In genomic region chr13:30259326-30259725, GRCm38 (mm10) we compare ENCODE assay signal across 14 mouse cellular contexts.
A peak's percentile ranks its signal among the peaks of the same experiment; 100 is the strongest.
DNase-seq lines count a peak whose midpoint lies in the region; ATAC-seq and TF ChIP-seq lines count a peak whose summit lies in the region.
"Had no signal": no experiment of that assay in that cellular context is flagged by ENCODE, and none has a peak within 500 bp of the region (broad histone marks: within the 10 kb centered on the region; RNA-seq: fewer than 3 reads in every experiment).

No protein-coding gene starts in this region.

- H3K27me3 ChIP-seq in kidney, postnatal 0 days (ENCODE audit: insufficient read depth, low read length) = no peaks in the 10 kb centered on the region
- H3K27me3 ChIP-seq in intestine, embryonic 16.5 days (replicated peaks; ENCODE audit: control insufficient read depth, insufficient read depth, low read length) = no peaks in the 10 kb centered on the region
- H3K27me3 ChIP-seq: hindbrain, embryonic 12.5 days; liver, embryonic 13.5 days; neural tube, embryonic 15.5 days; stomach, embryonic 15.5 days had no signal

- TF ChIP-seq CTCF in kidney, postnatal 0 days (IDR thresholded peaks at IDR 0.05; ENCODE audit: low read depth) = no peak

- 80% methylated on average over 9 of the region's 9 CpGs for WGBS in kidney, postnatal 0 days
- WGBS in intestine, embryonic 16.5 days = 89% methylated on average over 9 of the region's 9 CpGs

- no peak for DNase-seq in kidney, postnatal 0 days (ENCODE audit: low spot score)
- no peak for DNase-seq in kidney, postnatal 25 days
- DNase-seq in CD4-positive, CD25-positive, alpha-beta regulatory T cell, adult 2 months (ENCODE audit: low read depth, low spot score) = peak; percentile 56
- peak; percentile 27 for DNase-seq in T-cell, adult 2 months (ENCODE audit: low spot score)
- no peak for DNase-seq in frontal cortex, adult 2 months (ENCODE audit: extremely low spot score in 1 of 2, low spot score in 1 of 2)
- no peak for DNase-seq in left cerebral cortex, postnatal 4 days

- 0 out of 2 replicates have a peak, but pooled peaks cover 3% of the 10 kb centered on the region for H3K4me1 ChIP-seq in kidney, postnatal 0 days (replicated peaks; ENCODE audit: insufficient read depth, low read length)
- H3K4me1 ChIP-seq in intestine, embryonic 16.5 days (ENCODE audit: control insufficient read depth, insufficient read depth, low read length) = no peaks in the 10 kb centered on the region
- H3K4me1 ChIP-seq: hindbrain, embryonic 12.5 days; neural tube, embryonic 15.5 days; stomach, embryonic 15.5 days had no signal

- no peak for ATAC-seq in kidney, postnatal 0 days (replicated peaks; ENCODE audit: low FRiP score, low read depth)
- peak; percentile 46; the same call in 1 of the 2 replicates for ATAC-seq in intestine, embryonic 16.5 days

- H3K9ac ChIP-seq in kidney, postnatal 0 days (ENCODE audit: low read depth, low read length) = no peak overlapping the region
- H3K9ac ChIP-seq in intestine, embryonic 16.5 days (ENCODE audit: low read depth, low read length) = no peak overlapping the region
- H3K9ac ChIP-seq: hindbrain, embryonic 12.5 days; liver, embryonic 13.5 days; lung, embryonic 14.5 days; neural tube, embryonic 15.5 days; stomach, embryonic 15.5 days had no signal

- H3K27ac ChIP-seq in kidney, postnatal 0 days = no peak overlapping the region
- no peak overlapping the region for H3K27ac ChIP-seq in intestine, embryonic 16.5 days (ENCODE audit: low read length)
- H3K27ac ChIP-seq: forebrain, embryonic 10.5 days; hindbrain, embryonic 12.5 days; liver, embryonic 13.5 days; neural tube, embryonic 15.5 days; stomach, embryonic 15.5 days had no signal

- no peaks in the 10 kb centered on the region for H3K9me3 ChIP-seq in kidney, postnatal 0 days (replicated peaks; ENCODE audit: low read length)
- no peaks in the 10 kb centered on the region for H3K9me3 ChIP-seq in intestine, embryonic 16.5 days (ENCODE audit: control insufficient read depth, low read length)
- H3K9me3 ChIP-seq: forebrain, embryonic 10.5 days; hindbrain, embryonic 12.5 days; liver, embryonic 13.5 days; neural tube, embryonic 15.5 days; stomach, embryonic 15.5 days had no signal

- intact Hi-C loops in left cerebral cortex, postnatal 4 days (cut with DNase I) = loop anchor here (10.0 kb wide), 1 partner anchor 275 kb away; the partner anchor contains the start of gene E2f3

- 0 out of 2 replicates have a peak overlapping the region, but pooled peaks have one; percentile 13 for H3K4me2 ChIP-seq in kidney, postnatal 0 days (ENCODE audit: low read length)
- no peak overlapping the region for H3K4me2 ChIP-seq in intestine, embryonic 16.5 days (ENCODE audit: low read depth, low read length)
- H3K4me2 ChIP-seq: hindbrain, embryonic 12.5 days; liver, embryonic 13.5 days; lung, embryonic 14.5 days; midbrain, embryonic 11.5 days; neural tube, embryonic 15.5 days; stomach, embryonic 15.5 days had no signal

- H3K4me3 ChIP-seq in kidney, postnatal 0 days (replicated peaks; ENCODE audit: low read depth, low read length) = no peak overlapping the region
- no peak overlapping the region for H3K4me3 ChIP-seq in intestine, embryonic 16.5 days (ENCODE audit: low read length)
- H3K4me3 ChIP-seq: forebrain, embryonic 10.5 days; hindbrain, embryonic 12.5 days; liver, embryonic 13.5 days; neural tube, embryonic 15.5 days; stomach, embryonic 15.5 days had no signal

- H3K36me3 ChIP-seq in kidney, postnatal 0 days (ENCODE audit: insufficient read depth, low read length) = no peaks in the 10 kb centered on the region
- no peaks in the 10 kb centered on the region for H3K36me3 ChIP-seq in intestine, embryonic 16.5 days (ENCODE audit: control insufficient read depth, insufficient read depth, low read length)
- H3K36me3 ChIP-seq: forebrain, embryonic 10.5 days; hindbrain, embryonic 12.5 days; liver, embryonic 13.5 days; neural tube, embryonic 15.5 days; stomach, embryonic 15.5 days had no signal

Comparison
In these comparisons a context has a peak if more than half of its experiments do, and no peak if none do; other contexts are left out.
1. DNase-seq: peak in CD4-positive, CD25-positive, alpha-beta regulatory T cell, adult 2 months (single experiment) and T-cell, adult 2 months (single experiment); none in kidney, postnatal 0 days (single experiment), kidney, postnatal 25 days (0 of 2), frontal cortex, adult 2 months (0 of 2) and left cerebral cortex, postnatal 4 days (single experiment).